Mouse (Mus musculus) kidney, embryonic 16.5 days (tissue): ENCODE results near the gene Usp40. TPM values are rescaled to one million over a fixed set of nuclear protein-coding genes. Genes with fewer than 3 reads are reported as not detected.

Source experiments
- ATAC-seq: fragments of 200-750 bp; cut with Nextera tagmentation; 2 replicates; pipeline ENCODE4 v1.8.0; 2017; ENCODE audit warnings: moderate TSS enrichment; ENCODE audit not compliant: low FRiP score, low TSS enrichment
- H3K27ac ChIP-seq: fragments of 300-500 bp; sonication (generic); 2 replicates; pipeline ENCODE4 v1.5.1; 2014; ENCODE audit warnings: low read length
- H3K27me3 ChIP-seq: fragments of 300-500 bp; sonication (generic); 2 replicates; pipeline ENCODE4 v1.6.1; 2014; ENCODE audit warnings: low read length, control low read depth, mixed read lengths; ENCODE audit not compliant: insufficient read depth
- H3K36me3 ChIP-seq: fragments of 300-500 bp; sonication (generic); 2 replicates; pipeline ENCODE4 v1.6.1; 2014; ENCODE audit warnings: low read length, control low read depth, mixed read lengths; ENCODE audit not compliant: insufficient read depth
- H3K4me1 ChIP-seq: fragments of 300-500 bp; sonication (generic); 2 replicates; pipeline ENCODE4 v1.6.1; 2014; ENCODE audit warnings: low read length, control low read depth, mixed read lengths; ENCODE audit not compliant: insufficient read depth
- H3K4me2 ChIP-seq: fragments of 300-500 bp; sonication (generic); replicated peaks from 2 replicates; pipeline ENCODE4 v1.6.1; 2014; ENCODE audit warnings: low read depth, low read length
- H3K4me3 ChIP-seq: fragments of 300-500 bp; sonication (generic); 2 replicates; pipeline ENCODE4 v1.5.1; 2014; ENCODE audit warnings: mild to moderate bottlenecking, low read length
- H3K9ac ChIP-seq: fragments of 300-500 bp; sonication (generic); replicated peaks from 2 replicates; pipeline ENCODE4 v1.6.1; 2014; ENCODE audit warnings: low read length
- H3K9me3 ChIP-seq: fragments of 300-500 bp; sonication (generic); 2 replicates; pipeline ENCODE4 v1.6.1; 2016; ENCODE audit warnings: low read length, control low read depth
- WGBS: fragments of 180-500 bp; shearing (Covaris S2); extraction: QIAGEN DNeasy Blood & Tissue Kit; methylation state at CpG from one replicate; pipeline ENCODE4 v1.1.7; 2014; 5-methylcytosine and 5-hydroxymethylcytosine counted together
- polyA plus RNA-seq: library from polyadenylated mRNA; unstranded; fragments of >200 nt; fragmentation: Nextera tagmentation; extraction: Ambion mirVana; gene quantifications from 2 replicates; pipeline ENCODE4 v1.2.1, GENCODE M21; 2015

Usp40 gene
- polyA plus RNA-seq, 1 experiment from 2014 or later = 38.3 TPM

DNA sequence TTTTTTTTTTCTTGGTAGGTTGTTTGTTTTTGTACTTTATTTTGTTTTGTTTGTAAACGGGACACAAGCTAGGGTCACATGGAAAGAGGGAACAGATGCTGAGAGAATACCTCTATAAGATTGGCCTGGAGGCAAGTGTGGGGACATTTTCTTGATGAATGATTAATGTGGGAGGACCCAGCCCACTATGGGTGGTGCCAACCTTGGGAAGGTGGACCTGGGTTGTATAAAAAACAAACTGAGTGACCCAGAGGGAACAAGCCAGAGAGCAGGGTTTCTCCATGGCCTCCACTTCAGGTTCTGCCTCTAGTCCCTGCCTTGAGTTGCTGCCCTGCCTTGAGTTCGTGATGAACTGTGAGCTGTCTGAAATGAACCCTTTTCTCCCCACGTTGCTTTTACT is 1.2 kb upstream of the Usp40 start:
- Histone ChIP-seq H3K4me1 (peaks cover 16% of the 10 kb centered on the region), H3K4me2 (no peak overlapping the region)

DNA sequence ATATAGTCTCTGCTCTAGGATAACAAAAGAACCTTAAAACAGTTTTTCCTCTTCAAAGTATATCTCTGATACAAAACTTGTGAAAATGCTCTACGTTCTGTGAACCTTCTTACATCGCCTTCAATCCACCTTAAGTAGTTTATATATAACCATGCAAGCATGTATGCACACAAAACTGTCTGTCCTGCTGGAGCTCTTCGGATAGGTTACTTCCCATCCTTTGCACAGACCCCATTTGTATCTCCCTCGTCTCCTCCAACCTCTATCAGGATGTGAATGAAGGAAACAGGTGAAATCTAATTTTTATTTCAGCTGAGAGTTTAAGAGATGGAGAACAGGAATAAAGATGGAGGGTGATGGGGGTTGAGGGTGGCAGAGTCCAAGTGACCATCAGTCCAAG is 384 bp upstream of the Usp40 start:
- H3K9me3 ChIP-seq = no peaks in the 10 kb centered on the region
- peaks cover 3% of the 10 kb centered on the region; the same call in 1 of the 2 replicates for H3K36me3 ChIP-seq
- peak overlapping the region; percentile 79 for H3K4me3 ChIP-seq
- peak overlapping the region; percentile 89 for H3K9ac ChIP-seq
- no peaks in the 10 kb centered on the region for H3K27me3 ChIP-seq
- WGBS = 41% methylated on average over 4 of the region's 4 CpGs
- H3K27ac ChIP-seq = no peak overlapping the region
- peak overlapping the region; percentile 78 for H3K4me2 ChIP-seq
- ATAC-seq = no peak
- H3K4me1 ChIP-seq = peaks cover 16% of the 10 kb centered on the region

More for the DNA sequence above, 1.2 kb upstream of the Usp40 start:
- WGBS = 72% methylated on average over 3 of the region's 3 CpGs
- Histone ChIP-seq H3K27ac (no peak overlapping the region), H3K27me3 (no peaks in the 10 kb centered on the region), H3K9ac (no peak overlapping the region), H3K36me3 (no peaks in the 10 kb centered on the region), H3K9me3 (0 out of 2 replicates have a peak, but pooled peaks cover 2% of the 10 kb centered on the region), H3K4me3 (no peak overlapping the region)
- ATAC-seq = no peak

DNA sequence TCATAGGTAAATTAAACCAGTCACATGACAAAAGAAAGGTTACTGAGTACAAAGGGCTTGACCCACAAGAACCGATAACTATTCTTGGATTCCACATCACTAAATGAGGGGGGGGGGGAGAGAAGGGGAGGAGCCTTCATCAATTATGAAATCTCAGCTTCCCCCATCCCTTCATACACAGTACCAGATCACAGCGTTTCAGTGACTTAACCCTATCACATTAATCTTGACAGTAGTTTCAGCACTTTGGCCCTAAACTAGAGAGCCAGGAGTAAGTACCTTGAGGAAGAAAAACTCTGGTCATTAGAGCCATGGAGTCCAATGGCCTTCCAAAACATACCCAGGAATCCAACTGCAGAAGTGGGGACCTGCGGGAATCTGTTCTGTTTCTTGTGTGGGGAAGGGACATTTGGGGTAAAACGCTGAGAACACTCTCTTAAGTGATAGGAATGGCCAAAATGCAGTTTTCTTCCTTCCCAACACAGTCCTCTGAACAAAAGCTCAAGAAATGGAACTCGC is 600 bp downstream of the Usp40 start:
- H3K4me2 ChIP-seq = peak overlapping the region; percentile 78
- peak overlapping the region; percentile 89 for H3K9ac ChIP-seq
- H3K4me3 ChIP-seq = peak overlapping the region; percentile 79
- WGBS = 3% methylated on average over 5 of the region's 5 CpGs
- H3K27me3 ChIP-seq = no peaks in the 10 kb centered on the region
- H3K27ac ChIP-seq = peak overlapping the region; percentile 89
- H3K4me1 ChIP-seq = peaks cover 16% of the 10 kb centered on the region
- peak; percentile 62 for ATAC-seq
- H3K9me3 ChIP-seq = no peaks in the 10 kb centered on the region
- peaks cover 9% of the 10 kb centered on the region for H3K36me3 ChIP-seq

DNA sequence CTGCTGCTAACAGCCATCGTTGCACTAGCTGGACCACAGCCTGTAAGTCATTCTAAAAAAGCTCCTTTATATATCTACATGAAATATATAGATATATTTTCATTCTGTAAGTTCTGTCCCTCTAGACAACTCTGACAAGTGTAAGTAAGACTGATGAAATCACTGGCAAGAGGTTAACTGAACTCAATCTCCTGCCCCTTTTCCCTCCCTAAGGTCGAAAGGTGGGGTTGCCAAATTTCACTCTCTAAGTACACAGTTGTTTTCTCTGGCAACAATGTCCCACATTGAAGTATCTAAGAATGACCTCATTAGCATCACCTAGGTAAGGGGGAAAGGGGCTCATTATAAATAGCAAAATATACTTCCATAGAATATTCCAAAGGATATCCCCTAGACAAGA is 15.6 kb downstream of the Usp40 start:
- Histone ChIP-seq H3K36me3 (peaks cover 58% of the 10 kb centered on the region), H3K9me3 (no peaks in the 10 kb centered on the region), H3K4me1 (no peaks in the 10 kb centered on the region), H3K4me3 (no peak overlapping the region), H3K27ac (no peak overlapping the region), H3K27me3 (no peaks in the 10 kb centered on the region), H3K4me2 (no peak overlapping the region), H3K9ac (no peak overlapping the region)
- WGBS = 99% methylated on average over 2 of the region's 2 CpGs
- ATAC-seq = no peak

DNA sequence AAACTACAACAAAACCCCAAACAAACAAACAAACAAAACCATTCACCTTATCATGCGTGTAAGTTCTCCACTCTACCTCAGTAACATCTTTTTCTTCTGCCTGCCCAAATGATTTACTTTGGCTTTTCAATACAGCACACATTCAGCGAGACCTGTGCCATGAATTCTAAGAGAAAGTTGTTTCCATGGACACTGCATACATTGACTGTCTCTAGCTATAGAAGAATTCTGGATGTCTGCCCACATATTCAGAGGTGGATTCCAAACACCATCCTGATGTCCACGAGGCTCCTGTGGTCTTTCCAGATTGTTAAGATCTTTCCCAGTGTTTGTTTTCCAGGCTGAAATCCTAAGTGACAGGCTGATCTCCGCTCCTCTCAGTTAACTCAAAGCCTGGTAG is 26.1 kb downstream of the Usp40 start:
- Histone ChIP-seq H3K4me2 (no peak overlapping the region), H3K9ac (no peak overlapping the region), H3K27me3 (no peaks in the 10 kb centered on the region), H3K36me3 (peaks cover 55% of the 10 kb centered on the region), H3K27ac (no peak overlapping the region), H3K9me3 (no peaks in the 10 kb centered on the region), H3K4me1 (no peaks in the 10 kb centered on the region), H3K4me3 (no peak overlapping the region)
- WGBS = 87% methylated on average over 4 of the region's 4 CpGs
- no peak for ATAC-seq

DNA sequence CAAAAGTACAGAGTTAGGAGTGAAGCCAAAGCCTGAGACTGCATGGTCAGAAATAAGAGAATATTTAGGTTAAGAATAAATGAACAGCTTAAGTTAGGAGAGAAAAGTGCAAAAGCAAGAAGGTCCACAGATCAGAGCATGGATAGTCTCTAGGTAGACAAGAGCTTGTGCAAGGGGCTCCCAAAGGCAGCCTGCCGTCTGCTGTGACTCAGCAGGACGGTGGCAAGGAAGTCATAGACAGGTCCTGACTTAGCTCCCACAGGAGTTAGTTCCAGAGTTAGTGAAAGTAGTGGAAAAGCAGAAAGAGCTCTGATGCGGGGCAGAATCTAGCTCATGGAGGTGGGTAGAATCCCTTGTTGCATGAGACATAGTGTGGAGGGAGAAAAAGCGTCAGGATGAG is 38.0 kb downstream of the Usp40 start:
- WGBS = 86% methylated on average over 4 of the region's 4 CpGs
- Histone ChIP-seq H3K27me3 (no peaks in the 10 kb centered on the region), H3K4me2 (no peak overlapping the region), H3K27ac (no peak overlapping the region), H3K9ac (no peak overlapping the region), H3K9me3 (no peaks in the 10 kb centered on the region), H3K4me1 (no peaks in the 10 kb centered on the region), H3K36me3 (peaks cover 31% of the 10 kb centered on the region; the same call in 1 of the 2 replicates), H3K4me3 (no peak overlapping the region)
- no peak for ATAC-seq

DNA sequence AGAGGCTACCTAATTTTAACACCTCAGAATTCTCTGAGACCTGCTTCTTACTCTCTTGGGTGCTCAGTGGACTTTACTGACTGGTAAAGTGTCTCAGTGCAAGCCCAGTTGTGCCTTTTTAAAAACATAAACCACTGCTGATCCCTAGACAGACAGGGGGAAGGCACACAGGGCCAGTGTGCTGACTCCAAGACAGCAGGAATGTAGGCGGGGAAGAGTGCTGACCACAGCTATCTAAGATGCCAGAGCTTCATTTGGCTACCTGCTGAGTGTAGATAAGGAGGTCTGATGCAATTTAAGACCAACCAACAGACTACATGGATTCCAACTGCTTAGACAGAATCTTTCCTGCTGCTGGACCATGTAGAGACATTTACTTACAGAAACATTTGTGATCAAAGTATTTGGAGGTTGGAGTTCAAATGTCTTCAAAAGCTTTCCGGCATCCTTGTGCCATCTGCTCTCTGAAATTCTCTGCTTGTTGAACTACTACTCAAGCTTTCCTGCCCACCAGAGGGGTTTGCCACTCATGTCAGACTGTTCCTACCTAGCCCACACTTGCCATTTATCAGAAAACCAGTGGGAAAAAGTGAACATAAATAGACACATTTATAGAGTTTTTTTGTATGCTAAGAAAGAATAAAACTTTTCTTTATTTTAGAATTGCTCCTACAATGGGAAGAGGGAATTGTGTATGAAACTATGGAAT is 46.7 kb downstream of the Usp40 start:
- Histone ChIP-seq H3K27ac (no peak overlapping the region), H3K4me1 (no peaks in the 10 kb centered on the region), H3K4me3 (no peak overlapping the region), H3K27me3 (no peaks in the 10 kb centered on the region), H3K9me3 (no peaks in the 10 kb centered on the region), H3K36me3 (peaks cover 47% of the 10 kb centered on the region), H3K9ac (no peak overlapping the region), H3K4me2 (no peak overlapping the region)
- WGBS = 83% methylated on average over 2 of the region's 2 CpGs
- ATAC-seq = no peak

DNA sequence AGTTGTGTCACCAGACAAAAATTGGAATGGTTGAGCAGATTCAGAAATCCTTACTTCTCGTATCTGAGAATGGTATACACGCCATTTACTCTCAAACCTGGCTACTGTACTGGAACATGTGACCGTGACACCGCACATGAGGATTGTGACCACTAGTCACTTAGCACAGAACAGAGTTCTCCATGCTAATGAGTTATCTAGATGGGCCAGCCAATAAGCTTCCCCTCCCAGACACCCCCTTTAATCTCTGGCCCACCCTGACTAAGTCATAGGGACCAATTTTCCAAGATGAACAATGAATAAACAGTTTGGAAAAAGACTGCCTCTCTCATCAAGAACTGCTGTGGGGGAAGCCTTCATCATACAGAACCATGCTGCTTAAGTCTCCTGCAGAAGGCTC is 47.6 kb downstream of the Usp40 start:
- H3K36me3 ChIP-seq = peaks cover 55% of the 10 kb centered on the region
- H3K4me1 ChIP-seq = no peaks in the 10 kb centered on the region
- no peak overlapping the region for H3K27ac ChIP-seq
- H3K9ac ChIP-seq = no peak overlapping the region
- no peak overlapping the region for H3K4me2 ChIP-seq
- H3K27me3 ChIP-seq = no peaks in the 10 kb centered on the region
- no peaks in the 10 kb centered on the region for H3K9me3 ChIP-seq
- H3K4me3 ChIP-seq = no peak overlapping the region
- no peak for ATAC-seq
- 88% methylated on average over 4 of the region's 4 CpGs for WGBS

DNA sequence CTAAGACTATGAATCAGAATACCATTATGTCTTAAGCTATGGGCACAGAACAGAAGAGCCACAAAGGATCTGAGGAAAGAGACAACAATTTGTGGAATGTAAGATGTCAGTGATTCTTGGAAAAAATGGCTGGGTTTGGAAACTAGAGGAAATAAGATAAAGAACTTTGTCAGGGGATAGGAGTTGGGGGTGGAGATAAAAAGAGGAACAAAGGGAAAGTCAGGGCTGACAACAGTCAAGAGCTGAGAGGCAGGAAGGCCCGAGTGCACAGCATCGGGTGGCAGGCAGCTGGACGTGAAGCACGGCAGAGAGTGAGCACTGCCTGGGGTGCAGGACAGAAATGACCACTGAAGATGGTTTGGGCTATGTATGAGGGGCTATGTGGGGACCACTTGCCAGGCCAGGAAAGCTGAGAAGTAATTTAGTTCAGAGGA is 48.3 kb downstream of the Usp40 start:
- H3K27me3 ChIP-seq = no peaks in the 10 kb centered on the region
- no peak overlapping the region for H3K9ac ChIP-seq
- H3K36me3 ChIP-seq = peaks cover 59% of the 10 kb centered on the region
- WGBS = 62% methylated on average over 4 of the region's 4 CpGs
- H3K4me1 ChIP-seq = no peaks in the 10 kb centered on the region
- H3K4me2 ChIP-seq = no peak overlapping the region
- H3K27ac ChIP-seq = no peak overlapping the region
- H3K9me3 ChIP-seq = no peaks in the 10 kb centered on the region
- ATAC-seq = no peak
- H3K4me3 ChIP-seq = no peak overlapping the region

DNA sequence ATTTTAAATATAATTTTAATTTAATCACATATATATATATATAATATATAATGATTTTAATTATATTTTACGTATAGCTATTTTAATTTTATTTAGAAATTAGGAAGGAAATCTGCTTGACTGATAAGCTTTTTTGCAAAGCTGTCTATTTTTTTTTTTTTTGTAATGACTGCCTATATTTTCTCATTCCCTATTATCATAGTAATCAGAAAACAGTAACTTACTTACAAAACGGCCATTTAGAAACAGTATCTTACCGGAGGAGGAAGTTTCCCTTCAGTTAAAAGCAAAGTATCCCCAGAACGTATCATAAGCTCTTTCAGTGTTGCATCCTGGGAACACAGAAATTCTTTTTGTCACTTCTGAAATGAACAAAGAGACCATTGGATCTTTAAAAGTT is 48.8 kb downstream of the Usp40 start:
- peaks cover 57% of the 10 kb centered on the region for H3K36me3 ChIP-seq
- H3K27ac ChIP-seq = no peak overlapping the region
- H3K27me3 ChIP-seq = no peaks in the 10 kb centered on the region
- H3K4me3 ChIP-seq = no peak overlapping the region
- no peak overlapping the region for H3K4me2 ChIP-seq
- 86% methylated on average over 4 of the region's 4 CpGs for WGBS
- H3K4me1 ChIP-seq = no peaks in the 10 kb centered on the region
- no peaks in the 10 kb centered on the region for H3K9me3 ChIP-seq
- ATAC-seq = no peak
- H3K9ac ChIP-seq = no peak overlapping the region
